Mouse (Mus musculus) bone marrow, adult 2 months (tissue): Measurements from ENCODE around the gene Gm45785.

Experiments used
- CTCF ChIP-seq: fragments of 200-500 bp; IDR thresholded peaks from 2 replicates; pipeline ENCODE4 v1.5.1; 2011; ENCODE audit warnings: low read length, control low read depth; ENCODE audit not compliant: control insufficient read depth, insufficient read depth
- POLR2A ChIP-seq: fragments of 200-500 bp; IDR thresholded peaks from 2 replicates; pipeline ENCODE4 v1.6.1; 2011; ENCODE audit warnings: low read depth, mild to moderate bottlenecking, control low read depth, low read length, borderline replicate concordance; ENCODE audit not compliant: control insufficient read depth

DNA sequence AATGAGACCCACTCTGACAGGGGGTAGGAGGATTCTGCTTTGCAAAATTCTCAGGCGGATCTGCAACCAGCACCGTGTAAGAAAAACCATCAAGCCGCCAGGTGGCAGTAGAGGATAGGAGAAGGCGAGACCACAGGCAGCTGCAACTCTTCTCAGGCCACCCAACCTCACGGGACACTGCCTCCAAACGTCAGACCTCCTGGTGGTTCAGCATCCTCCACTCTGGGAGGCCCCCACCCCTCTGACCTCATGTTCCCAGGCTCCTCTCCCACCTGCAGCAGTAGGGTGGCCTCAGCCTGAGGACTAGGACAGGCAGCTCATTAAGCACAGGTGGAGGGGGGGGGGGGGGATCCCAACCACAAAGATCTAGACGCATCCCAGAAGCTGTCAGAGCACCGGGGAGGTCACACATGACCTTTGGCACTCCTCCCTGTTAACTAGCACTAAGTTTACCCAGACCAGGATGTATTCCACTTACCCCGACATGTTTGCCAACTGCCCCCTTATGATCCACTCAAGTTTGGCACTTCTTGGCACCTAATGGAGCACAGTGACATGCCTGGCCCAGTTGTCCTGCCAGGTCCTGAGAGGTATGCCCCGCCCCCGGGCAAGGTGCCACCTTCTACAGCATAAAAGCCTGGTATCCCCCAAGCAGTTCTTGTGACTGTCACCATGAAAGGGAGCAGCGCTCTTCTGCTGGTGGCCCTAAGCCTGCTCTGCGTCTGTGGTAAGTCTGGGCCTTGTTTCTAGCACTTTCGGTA is 11.0 kb downstream of the Gm45785 start, which contains the start of gene Scgb1c1:
- no peak for TF ChIP-seq POLR2A
- TF ChIP-seq CTCF, result peak; percentile 98
